Mouse (Mus musculus): ENCODE data around the gene Cpsf6.

- TF ChIP-seq CTCF (IDR thresholded peaks at IDR 0.05; ENCODE audit: low read depth) (no peak), EP300 (optimal IDR thresholded peaks at IDR 0.05) (no peak)
Measured at GRCm38 (mm10) chr10:117409373-117410354, 29.8 kb upstream of the Cpsf6 start.

Data from stomach, postnatal 0 days (tissue).